Mouse (Mus musculus): Measurements from ENCODE around the gene 1110008P14Rik.

Gene 1110008P14Rik

DNA sequence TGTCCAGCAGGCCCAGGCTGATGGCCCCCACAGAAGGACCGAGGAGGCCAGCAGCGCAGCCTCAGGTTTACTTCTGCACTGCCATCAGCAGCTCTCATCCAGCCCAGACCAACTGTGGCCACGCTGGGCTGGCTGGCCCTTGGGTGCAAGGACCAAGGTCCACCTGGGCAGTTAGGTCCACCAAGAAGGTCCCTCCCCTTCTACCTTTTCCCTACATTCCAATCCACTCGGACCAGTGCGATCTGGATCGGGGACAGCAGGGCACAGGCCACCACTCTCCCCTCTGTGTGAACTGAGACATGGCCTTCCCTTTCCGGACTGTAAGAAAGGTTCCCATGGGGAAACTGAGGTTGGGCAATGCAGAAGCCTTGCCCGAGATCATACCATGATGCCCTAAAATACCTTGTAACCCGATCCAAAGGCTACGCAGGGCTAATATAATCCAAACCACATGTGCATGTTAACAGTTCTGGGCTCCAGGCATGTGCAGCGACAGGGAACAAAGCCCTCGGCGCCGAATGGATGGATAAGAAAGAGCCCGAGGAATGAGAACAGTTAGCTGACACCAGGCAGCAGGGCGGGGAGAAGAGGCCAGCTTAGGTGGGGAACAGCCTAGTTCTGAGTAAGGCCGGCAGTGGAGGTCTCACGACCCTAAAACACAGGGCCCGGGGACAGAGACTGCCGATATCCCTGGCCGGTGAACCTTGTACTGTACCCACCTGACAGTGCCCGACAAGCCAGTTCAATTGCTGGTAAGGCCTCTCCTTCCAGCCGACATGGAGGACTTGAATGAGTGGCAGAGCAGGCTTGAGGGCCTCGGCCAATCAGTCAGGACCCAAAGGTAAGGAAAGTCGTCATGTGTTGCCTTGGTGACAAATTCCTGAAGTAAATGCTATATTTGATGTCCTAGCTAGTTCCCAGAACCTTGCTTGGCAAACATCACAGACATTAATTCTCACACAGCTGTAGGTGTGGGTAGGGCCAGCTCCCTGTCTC lies 27.0 kb upstream of the 1110008P14Rik start:
- DNase-seq (ENCODE audit: low spot score in 2 of 2), result no peak

DNA sequence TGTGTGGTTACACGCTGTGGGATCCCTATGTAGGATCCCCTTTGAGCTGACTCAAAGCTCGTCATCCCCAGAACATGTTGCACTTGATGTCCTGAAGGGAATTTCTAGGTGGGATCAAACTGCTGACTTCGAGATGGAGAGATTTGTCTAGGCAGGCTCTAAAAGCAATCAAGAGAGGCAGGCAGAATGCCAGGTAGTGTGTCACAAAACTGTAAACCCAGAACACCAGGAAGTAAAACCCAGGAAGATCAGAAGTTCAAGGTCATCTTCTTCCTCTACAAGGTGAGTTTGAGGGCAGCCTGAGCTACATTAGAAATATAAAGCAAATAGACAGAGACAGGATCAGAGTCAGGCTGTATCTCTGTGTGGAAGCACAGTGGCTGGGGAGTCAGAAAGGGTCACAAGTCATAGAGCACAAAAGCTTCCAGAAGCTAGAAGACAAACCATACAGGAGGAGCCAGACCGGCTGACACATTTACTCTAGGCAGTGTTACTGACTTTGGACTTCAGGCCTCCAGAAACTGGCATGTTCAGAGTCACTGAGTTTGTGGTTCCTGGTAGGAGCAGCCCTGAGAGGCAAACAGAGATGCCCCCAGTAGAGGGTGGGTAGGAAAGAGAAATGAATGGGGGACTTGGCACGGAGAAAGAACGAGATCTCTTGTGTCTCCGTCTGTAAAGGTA lies 25.5 kb upstream of the 1110008P14Rik start:
- DNase-seq (ENCODE audit: low spot score in 2 of 2), result no peak

DNA sequence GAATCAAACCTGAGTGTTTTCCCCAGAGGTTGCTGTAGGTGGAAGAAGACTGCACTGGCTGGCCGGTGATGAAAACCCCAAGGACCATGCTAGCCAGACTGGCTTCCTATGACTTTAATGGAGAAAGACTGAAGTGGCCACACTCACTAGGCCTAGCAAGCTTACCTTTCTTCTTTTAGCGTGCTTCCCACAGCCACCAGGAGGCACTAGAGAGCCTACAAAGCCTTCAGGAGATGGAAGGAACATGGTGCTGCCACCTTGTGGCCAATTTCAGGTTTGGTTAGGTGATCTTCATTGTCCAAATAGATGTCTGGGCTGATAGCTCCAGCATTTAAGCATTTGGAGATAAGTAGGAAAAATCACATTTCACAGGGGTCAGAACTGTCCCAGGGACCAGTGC lies 22.9 kb upstream of the 1110008P14Rik start:
- peak; percentile 83 to 97 for DNase-seq (ENCODE audit: low spot score in 2 of 2)

DNA sequence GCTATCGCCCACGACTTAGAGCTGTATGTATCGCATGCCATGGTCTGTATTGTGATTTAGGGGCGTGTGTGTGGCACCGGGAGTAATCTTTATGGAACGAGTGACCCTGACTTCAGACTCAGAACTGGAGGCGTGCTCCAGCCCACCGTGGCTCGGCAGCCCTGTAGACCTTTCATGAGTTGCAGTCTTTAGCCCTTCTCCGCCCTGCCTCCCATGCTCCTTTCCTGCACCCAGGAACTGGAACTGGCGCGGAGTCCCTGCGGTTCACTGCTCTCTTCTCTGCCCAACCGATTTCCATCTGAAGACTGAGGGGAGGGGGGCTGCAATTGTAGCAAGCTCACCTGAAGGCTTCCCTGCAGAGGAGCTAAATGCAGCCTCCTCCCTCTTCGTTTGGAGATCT lies 15.0 kb upstream of the 1110008P14Rik start:
- no peak for DNase-seq (ENCODE audit: low spot score in 2 of 2)

DNA sequence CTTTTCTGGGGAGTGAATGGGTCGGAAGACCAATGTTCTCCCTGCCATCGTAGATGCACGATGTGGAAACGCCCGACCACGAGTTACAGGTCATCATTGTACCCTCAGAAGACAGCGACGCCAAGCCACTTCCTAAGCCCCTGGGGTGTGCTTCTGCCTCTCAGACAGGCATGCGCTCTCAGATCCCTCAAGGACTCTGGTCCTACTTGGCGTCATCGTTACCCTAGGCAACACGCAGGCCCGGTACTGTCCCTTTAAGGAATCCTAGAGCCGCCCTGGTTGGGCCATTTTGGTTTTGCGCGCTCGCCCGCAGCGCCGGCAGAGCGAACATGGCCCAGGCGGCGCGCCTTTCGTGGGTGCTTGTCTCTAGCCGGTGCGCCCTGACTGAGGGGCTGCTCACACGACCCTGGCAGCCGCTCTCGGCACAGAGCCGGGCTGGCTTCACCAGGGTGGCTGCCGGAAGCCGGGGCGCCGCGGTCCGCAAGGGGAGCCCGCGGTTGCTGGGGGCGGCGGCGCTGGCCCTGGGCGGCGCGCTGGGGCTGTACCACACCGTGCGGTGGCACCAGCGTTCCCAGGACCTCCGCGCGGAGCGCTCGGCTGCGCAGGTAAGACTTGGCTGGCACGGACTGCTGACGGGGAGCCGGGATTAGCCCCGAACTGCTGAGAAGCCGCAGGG lies 14.3 kb upstream of the 1110008P14Rik start:
- DNase-seq (ENCODE audit: low spot score in 2 of 2), result peak; percentile 59 to 63

DNA sequence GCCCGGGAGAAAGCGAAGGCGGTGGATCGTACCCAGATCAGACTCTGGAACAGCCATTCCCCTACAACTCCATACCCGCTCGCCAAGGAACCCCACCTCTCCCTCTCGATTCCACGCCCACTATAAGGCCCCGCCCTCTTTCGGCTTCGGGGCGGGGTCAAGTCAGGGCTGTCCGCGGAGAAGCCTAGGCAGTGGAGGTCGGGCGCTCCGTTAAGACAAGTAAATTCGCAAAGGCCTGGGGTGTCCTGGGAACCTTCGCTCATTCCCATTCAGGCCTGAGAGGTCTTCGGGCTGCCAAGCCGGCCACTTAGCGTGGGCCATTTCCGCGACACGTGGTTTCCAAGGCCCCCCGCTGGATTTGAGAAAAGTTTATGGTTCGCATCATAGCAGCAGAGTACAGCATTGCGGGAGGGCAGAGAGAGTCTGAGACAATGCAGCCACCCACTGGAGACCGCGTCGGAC lies 13.8 kb upstream of the 1110008P14Rik start, which contains the start of gene Ptges2:
Ptges2 (plus strand) TSS at position 413 of the 462 bp plus-strand sequence.
- DNase-seq (ENCODE audit: low spot score in 2 of 2), result peak; percentile 84 to 88

DNA sequence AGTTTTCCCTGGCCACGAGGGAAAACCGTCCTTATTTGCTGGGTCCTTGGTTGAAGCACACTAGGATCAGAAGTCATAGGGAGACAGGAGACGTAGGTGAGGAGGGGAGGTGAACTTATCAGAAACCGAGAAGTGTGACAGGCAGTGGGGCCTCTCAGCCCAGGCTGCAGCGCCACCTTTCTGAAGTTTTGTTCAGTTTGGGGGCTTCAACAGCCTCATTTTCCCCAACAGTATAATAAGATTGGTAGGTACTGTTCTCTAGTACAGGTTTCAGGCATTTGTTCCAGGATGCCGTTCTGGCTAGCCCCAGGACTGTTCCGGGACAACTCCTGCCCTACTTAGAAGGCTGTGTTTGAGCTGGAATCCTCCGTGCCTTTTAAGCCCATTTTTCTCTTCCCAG lies 13.2 kb upstream of the 1110008P14Rik start:
- DNase-seq (ENCODE audit: low spot score in 2 of 2), result peak; percentile 54 to 68

DNA sequence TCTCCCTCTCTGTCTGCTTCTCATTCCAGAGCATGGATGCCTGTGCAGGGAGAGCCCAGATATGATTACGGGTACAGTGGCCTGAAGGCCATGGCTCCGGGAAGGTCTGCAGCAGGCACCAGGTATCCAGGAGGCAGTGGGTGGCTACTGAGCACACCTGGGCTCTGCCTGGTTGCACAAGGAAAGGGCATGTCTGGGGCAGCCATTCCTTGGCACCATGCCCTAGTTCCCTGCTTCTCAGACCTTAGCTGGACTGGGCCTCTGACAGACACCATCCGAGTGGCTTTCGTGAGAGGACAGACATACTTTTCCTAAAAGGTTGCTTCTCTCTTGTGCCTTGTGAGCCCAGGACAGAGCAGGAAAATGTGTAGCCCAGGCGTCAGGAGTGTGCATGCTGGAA lies 10.3 kb upstream of the 1110008P14Rik start:
- no peak for DNase-seq (ENCODE audit: low spot score in 2 of 2)

DNA sequence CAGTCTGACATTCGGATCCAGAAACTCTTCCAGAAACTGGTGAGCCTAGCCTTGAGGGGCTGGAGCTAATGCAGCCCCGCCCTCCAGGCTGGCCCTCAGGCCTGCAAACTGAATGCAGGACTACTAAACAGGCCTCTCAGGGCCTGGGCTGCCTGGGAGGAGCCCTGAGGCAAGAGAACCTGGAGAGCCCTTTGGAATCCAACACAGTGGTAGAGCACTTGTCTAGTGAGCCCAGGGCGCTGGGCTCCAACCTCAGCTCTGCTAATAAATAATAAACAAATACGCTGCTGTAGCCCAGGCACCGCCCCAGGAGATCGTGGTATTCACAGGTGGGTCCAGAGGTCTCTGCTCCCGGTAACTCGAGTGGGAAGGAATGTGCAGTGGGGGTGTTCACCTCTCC lies 9.1 kb upstream of the 1110008P14Rik start:
- DNase-seq (ENCODE audit: low spot score in 2 of 2), result no peak

DNA sequence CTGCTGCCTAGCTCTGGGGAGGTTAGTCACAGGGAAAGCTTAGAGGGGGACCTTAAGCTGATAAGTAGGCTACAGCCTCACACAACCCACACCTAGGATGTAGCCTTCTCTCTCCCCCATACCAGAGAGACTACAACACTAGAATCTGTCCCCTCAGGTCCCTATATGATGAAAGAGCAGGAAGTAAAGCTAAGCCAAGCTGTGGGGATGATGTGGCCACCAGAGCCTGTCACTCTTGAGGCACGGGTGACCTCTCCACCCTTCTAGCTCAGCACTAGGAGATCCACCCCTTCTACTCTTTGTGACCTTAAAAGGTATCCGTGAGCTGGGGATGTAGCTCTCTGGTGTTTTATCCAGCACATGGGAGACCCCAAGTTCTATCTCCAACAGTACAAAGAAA lies 7.4 kb upstream of the 1110008P14Rik start:
- no peak for DNase-seq (ENCODE audit: low spot score in 2 of 2)

DNA sequence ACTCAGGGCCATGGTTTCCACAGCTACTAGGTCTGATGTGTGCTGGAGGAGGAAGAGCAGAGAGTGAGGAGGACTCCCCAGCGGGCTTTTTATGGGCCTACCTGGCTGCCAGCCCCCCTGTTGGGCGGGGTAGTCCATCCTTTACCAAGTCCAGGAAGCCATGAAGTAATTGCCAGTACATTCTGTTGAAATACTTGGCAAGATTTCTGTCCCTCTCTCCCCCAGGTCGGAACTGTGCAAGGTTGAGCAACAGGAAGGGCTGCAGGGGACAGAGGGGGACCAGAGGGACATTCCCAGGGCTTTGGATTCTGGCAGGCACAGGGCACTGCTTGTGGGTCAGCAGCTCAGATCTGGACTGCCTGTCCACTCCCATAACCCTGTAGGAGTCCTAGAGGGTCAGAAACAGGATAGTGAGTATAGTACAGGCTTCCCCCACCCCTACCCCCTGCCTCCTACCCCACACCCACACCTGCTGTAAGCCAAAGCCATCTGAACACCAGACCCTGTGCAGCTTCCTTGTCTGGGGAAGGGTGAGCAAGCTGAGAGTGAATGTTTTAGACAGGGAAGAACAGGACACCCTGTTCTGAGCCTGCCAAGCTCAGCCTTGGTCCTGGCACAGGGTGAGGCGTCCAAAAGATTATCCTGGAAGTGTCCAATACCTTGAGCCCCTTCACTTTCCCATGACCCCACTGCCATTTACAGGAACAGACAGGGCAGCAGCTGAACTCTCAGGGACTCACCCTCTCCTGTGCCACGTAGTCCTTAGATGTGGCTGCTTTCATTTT lies 6.2 kb upstream of the 1110008P14Rik start, which contains the start of gene Lcn2:
Lcn2 (minus strand) TSS at position 547 of the 785 bp plus-strand sequence.
- no peak for DNase-seq (ENCODE audit: low spot score in 2 of 2)

DNA sequence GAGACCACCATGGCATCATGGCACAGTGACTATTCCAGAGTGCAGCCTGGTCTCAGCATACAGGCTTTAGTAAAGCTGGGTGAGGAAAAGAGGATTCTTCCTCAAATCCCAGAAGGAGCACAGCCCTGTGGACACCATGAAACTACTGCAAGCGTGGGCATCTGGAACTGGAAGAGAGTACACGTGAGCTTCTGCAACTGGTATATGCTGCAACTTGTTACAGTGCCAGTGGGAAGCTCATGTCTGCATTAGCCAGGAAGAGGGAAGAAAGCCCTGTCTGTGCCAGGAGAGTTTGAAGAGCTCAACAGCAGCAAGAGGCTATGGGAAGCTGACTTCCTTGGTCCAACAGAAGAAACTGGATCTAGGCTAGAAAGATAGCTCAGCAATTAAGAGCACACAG lies 951 bp upstream of the 1110008P14Rik start:
- no peak for DNase-seq (ENCODE audit: low spot score in 2 of 2)

DNA sequence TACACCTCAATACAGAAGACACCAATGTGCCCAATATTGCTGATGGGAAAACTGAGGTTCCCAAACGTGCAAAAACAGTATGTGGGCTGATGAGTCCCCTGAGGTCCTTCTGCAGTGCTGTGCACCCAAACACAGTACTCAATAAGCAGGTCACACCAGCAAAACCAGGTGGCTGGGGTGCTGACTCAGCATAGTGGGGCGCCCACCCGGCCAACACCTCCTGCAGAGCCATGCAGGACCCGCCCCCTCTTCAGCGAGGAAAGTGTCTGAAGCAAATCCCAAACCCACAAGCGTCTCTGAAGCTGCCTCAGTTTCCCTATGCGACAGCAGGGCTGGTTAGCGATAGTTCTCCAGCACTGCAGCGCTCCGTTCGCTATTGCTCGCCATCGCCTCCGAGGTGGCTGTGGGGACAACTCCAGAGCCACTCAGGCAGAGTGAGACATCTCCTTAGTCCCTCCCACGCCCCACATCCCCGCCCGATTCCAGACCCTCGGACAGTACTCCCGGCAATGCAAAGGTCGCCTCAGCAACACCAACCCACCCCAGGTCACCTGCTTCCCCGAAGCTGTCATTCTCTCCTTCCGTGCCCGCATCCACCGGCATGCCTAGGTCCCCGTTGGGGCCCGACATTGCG lies 480 bp downstream of the 1110008P14Rik start:
- peak; percentile 67 to 68 for DNase-seq (ENCODE audit: low spot score in 2 of 2)

DNA sequence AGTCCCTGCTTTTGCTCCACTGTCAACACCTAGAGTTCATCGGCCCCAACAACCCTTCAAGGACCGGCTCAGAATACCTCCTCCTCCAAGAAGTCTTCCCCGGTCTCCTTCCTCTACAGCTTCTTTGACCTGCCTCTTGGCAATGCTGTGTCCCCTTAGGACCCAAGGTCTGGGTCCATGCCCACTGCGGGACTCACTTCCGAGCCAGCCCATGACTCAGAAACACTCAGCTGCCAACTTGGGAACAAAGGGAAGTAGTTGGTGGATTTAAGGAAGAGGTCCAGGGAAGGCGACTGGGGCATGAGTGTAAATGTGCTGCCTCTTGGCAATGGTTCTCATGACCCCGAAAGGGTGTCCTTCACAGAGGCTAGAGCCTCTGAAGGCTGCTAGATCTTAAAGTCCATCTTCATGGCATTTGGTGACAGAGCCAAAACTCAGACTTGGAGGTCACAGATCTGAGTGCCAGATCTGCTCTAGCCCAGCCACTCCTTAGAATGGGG lies 1.7 kb downstream of the 1110008P14Rik start:
- DNase-seq (ENCODE audit: low spot score in 2 of 2), result no peak

DNA sequence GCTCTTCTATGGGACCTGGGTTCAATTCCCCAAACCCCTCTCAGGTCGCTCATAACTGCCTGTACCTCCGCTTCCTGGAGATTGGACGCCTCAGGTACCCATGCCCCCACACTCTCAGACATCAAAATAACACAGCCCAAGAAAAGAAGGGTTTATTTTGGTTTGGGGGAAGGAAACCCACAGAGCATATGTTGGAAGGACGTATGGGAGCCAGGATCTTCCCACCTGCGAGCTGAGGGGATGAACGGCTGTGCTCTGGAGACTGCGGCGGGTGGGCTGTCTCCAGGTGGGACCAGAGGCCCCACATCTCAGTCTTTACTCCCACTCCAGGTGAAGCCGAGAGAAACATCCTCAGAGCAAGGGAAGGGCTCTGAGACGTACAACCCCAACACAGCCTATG lies 4.8 kb downstream of the 1110008P14Rik start:
- no peak for DNase-seq (ENCODE audit: low spot score in 2 of 2)

DNA sequence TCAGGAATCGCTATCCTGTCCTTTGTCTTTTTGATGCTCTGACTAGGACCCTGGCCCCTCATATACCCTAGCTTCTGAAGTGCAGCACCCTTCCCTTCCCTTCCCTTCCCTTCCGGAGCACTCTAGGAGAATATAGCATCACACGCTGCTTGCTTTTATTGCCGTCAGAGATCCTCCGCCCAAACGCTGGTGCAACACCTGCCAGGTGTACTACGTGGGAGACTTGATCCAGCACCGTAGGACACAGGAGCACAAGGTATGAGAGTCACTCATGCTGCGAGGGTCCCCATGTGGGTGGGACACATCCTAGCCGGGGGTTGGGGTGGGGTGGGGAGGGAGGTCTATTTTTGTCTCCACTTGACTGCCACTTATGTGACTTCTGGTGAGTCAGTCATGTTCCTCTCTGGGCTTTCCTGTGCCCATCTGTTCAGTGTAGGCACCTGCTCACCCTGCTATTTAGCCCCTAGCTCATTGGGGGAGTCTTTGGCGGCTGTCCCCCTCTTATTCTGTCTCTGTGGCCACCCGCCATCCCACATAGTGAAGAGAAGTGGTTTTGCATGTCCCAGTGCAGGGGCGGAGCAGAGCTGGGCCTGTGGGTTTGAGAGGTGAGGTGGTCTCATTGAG lies 6.3 kb downstream of the 1110008P14Rik start:
- no peak for DNase-seq (ENCODE audit: low spot score in 2 of 2)

DNA sequence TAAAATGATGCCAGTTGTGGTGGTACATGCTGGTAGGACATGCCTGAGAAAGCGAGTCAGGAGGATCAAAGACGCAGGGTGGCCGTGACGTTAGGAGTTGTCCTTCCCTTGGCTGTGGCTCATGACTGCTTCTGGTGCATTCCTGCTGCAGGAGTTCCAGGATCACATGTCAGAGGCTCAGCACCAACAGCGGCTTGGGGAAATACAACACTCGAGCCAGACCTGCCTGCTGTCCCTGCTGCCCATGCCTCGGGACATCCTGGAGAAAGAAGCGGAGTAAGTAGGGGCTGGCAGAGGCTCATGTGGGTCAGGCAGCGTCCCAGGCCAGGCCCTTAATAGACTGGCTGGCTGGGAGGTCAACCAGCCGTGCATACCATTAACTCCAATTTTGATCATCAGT lies 7.5 kb downstream of the 1110008P14Rik start:
- no peak for DNase-seq (ENCODE audit: low spot score in 2 of 2)

DNA sequence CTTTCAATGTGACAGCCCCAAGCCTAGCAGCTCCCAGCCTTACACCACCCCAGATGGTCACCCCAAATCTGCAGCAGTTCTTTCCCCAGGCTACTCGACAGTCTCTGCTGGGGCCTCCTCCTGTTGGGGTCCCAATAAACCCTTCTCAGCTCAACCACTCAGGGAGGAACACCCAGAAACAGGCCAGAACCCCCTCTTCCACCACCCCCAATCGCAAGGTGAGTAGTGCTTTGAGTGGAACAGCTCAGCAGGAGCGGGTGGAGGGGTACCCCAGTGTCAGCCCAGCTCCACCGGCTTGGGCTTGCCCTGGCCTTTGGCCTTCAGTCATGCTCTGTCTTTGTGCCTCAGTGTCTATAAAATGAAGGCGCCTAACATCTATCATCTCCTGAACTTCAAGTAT lies 14.4 kb downstream of the 1110008P14Rik start:
- no peak for DNase-seq (ENCODE audit: low spot score in 2 of 2)

DNA sequence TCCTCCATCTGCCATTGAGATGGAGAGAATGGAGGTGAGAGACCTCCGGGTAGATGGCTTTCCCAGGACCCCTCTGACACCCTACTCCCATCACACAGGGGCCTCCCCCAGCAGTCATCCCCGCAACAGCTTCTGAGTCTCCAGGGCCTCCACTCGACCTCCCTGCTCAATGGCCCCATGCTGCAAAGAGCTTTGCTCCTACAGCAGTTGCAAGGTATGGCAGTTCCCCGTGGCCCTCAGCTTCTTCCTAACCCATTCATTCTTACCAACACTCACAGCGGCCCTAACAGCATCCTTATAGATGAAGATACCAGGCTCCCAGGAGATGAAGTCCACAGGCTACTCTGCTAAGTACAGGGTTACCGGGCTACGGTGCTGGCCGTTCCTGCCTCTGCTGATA lies 17.6 kb downstream of the 1110008P14Rik start:
- DNase-seq (ENCODE audit: low spot score in 2 of 2), result no peak
